Mouse (Mus musculus): ENCODE measurements around the gene Cyp1a1. TPM values are rescaled to one million over a fixed set of nuclear protein-coding genes. Genes with fewer than 3 reads are reported as not detected.
A peak's percentile ranks its signal among the peaks of the same experiment; 100 is the strongest.
"Not testable (repeated sequence)": the region's sequence is repeated elsewhere in the genome, so short reads cannot be mapped to it uniquely, and the experiment has no call there.

Cyp1a1 gene
- polyA plus RNA-seq, 1 experiment from 2014 or later, result 0.08 TPM

DNA sequence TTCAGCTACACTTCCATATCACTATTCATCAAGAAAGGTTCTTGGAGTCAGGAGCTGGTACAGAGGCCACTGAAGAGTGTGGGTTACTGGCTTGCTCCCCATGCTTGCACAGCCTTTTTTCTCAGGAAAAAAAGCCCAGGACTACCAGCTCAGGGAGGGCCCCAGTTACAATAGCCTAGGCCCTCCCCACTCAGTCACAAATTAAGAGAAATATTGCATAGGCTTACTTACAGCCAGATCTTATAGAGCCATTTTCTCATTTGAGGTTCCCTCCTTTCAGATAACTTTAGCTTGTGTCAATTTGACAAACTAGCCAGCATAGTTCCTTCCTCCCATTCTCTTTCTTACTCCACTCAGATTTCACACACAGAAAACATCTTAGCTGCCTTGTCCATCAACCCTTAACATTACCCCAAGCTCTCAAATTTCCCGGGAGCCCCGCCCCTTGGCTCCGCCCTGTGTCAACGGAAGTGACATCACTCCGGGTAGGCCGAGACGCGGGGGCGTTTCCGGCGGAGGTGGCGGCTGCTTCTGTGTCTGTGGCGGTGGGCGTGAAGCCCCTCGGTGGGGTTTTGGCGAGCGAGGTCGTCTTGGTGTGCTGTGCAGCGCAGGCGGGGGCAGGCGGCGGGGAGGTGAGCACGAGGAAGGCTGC, 20.5 kb downstream of the Cyp1a1 start, which contains the start of gene Edc3:
Gene Edc3 (plus strand): TSS at position 473 of the 652 bp plus-strand sequence.
- Histone ChIP-seq H3K9ac (ENCODE audit: low read depth, low read length) (peak within 1 kb of the TSS; percentile 83), H3K36me3 (ENCODE audit: control insufficient read depth, insufficient read depth, low read length) (peaks cover 11% of the 10 kb centered on the region), H3K27ac (ENCODE audit: low read depth, low read length) (peak within 1 kb of the TSS; percentile 86), H3K27me3 (ENCODE audit: control insufficient read depth, insufficient read depth, low read length) (no peaks in the 10 kb centered on the region), H3K4me3 (ENCODE audit: low read length) (peak within 1 kb of the TSS; percentile 76), H3K4me2 (replicated peaks; ENCODE audit: low read depth, low read length) (peak within 1 kb of the TSS; percentile 89), H3K9me3 (ENCODE audit: control insufficient read depth, low read length) (no peaks in the 10 kb centered on the region), H3K4me1 (ENCODE audit: control insufficient read depth, insufficient read depth, low read length) (no peaks in the 10 kb centered on the region)
- peak; percentile 96 for ATAC-seq (ENCODE audit: low FRiP score, low TSS enrichment)
- WGBS, result under 1% methylated on average over 23 of the region's 23 CpGs

- no peaks in the 10 kb centered on the region for H3K4me1 ChIP-seq (ENCODE audit: control insufficient read depth, insufficient read depth, low read length)
- peak overlapping the region; percentile 76 for H3K4me3 ChIP-seq (ENCODE audit: low read length)
- H3K9me3 ChIP-seq (ENCODE audit: control insufficient read depth, low read length), result no peaks in the 10 kb centered on the region
- peak overlapping the region; percentile 83 for H3K9ac ChIP-seq (ENCODE audit: low read depth, low read length)
- peak; percentile 49 for ATAC-seq (ENCODE audit: low FRiP score, low TSS enrichment)
- H3K27me3 ChIP-seq (ENCODE audit: control insufficient read depth, insufficient read depth, low read length), result no peaks in the 10 kb centered on the region
- peak overlapping the region; percentile 89 for H3K4me2 ChIP-seq (replicated peaks; ENCODE audit: low read depth, low read length)
- peaks cover 16% of the 10 kb centered on the region for H3K36me3 ChIP-seq (ENCODE audit: control insufficient read depth, insufficient read depth, low read length)
- 4% methylated on average over 39 of the region's 39 CpGs for WGBS
- H3K27ac ChIP-seq (ENCODE audit: low read depth, low read length), result peak overlapping the region; percentile 86
Measured at GRCm38 (mm10) chr9:57708720-57709274, 21.1 kb downstream of the Cyp1a1 start.

GRCm38 (mm10) chr9:57710214-57710613, 22.5 kb downstream of the Cyp1a1 start:
- peaks cover 30% of the 10 kb centered on the region for H3K36me3 ChIP-seq (ENCODE audit: control insufficient read depth, insufficient read depth, low read length)
- not testable (repeated sequence) for H3K9me3 ChIP-seq (ENCODE audit: control insufficient read depth, low read length); H3K27me3 ChIP-seq (ENCODE audit: control insufficient read depth, insufficient read depth, low read length); H3K9ac ChIP-seq (ENCODE audit: low read depth, low read length); H3K4me3 ChIP-seq (ENCODE audit: low read length); ATAC-seq (ENCODE audit: low FRiP score, low TSS enrichment); H3K4me2 ChIP-seq (replicated peaks; ENCODE audit: low read depth, low read length); H3K27ac ChIP-seq (ENCODE audit: low read depth, low read length); H3K4me1 ChIP-seq (ENCODE audit: control insufficient read depth, insufficient read depth, low read length)
- WGBS, result 91% methylated on average over 5 of the region's 5 CpGs

DNA sequence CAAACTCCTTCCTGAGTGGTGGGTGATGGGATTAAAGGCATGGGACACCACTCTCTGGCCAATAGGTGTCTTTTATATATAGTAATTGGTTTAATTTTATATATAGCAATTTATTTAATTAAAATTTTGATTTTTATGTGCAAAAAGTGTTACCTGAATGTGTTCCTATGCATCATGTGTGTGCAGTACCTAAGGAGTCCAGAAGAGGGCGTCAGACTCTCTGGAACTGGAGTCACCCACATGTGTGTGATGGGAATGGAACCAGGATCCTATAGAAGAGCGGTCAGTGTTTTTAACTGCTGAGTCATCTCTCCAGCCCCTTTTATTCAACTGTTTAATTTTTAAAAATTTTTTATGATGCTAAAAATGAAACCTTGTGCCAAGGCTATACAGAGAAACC, 24.5 kb downstream of the Cyp1a1 start:
- ATAC-seq (ENCODE audit: low FRiP score, low TSS enrichment), result no peak
- Histone ChIP-seq H3K36me3 (ENCODE audit: control insufficient read depth, insufficient read depth, low read length) (peaks cover 47% of the 10 kb centered on the region), H3K9me3 (ENCODE audit: control insufficient read depth, low read length) (no peaks in the 10 kb centered on the region), H3K9ac (ENCODE audit: low read depth, low read length) (no peak overlapping the region), H3K27ac (ENCODE audit: low read depth, low read length) (no peak overlapping the region), H3K4me1 (ENCODE audit: control insufficient read depth, insufficient read depth, low read length) (no peaks in the 10 kb centered on the region), H3K4me3 (ENCODE audit: low read length) (no peak overlapping the region), H3K27me3 (ENCODE audit: control insufficient read depth, insufficient read depth, low read length) (no peaks in the 10 kb centered on the region), H3K4me2 (replicated peaks; ENCODE audit: low read depth, low read length) (no peak overlapping the region)
- 72% methylated on average over 2 of the region's 2 CpGs for WGBS

GRCm38 (mm10) chr9:57718408-57718807, 30.7 kb downstream of the Cyp1a1 start:
- Histone ChIP-seq H3K27me3 (ENCODE audit: control insufficient read depth, insufficient read depth, low read length) (no peaks in the 10 kb centered on the region), H3K9ac (ENCODE audit: low read depth, low read length) (no peak overlapping the region), H3K4me2 (replicated peaks; ENCODE audit: low read depth, low read length) (no peak overlapping the region), H3K4me1 (ENCODE audit: control insufficient read depth, insufficient read depth, low read length) (no peaks in the 10 kb centered on the region), H3K36me3 (ENCODE audit: control insufficient read depth, insufficient read depth, low read length) (peaks cover 71% of the 10 kb centered on the region), H3K4me3 (ENCODE audit: low read length) (no peak overlapping the region), H3K9me3 (ENCODE audit: control insufficient read depth, low read length) (no peaks in the 10 kb centered on the region), H3K27ac (ENCODE audit: low read depth, low read length) (no peak overlapping the region)
- ATAC-seq (ENCODE audit: low FRiP score, low TSS enrichment), result no peak
- WGBS, result 91% methylated on average over 7 of the region's 7 CpGs

- no peak for ATAC-seq (ENCODE audit: low FRiP score, low TSS enrichment)
- Histone ChIP-seq H3K36me3 (ENCODE audit: control insufficient read depth, insufficient read depth, low read length) (peaks cover 57% of the 10 kb centered on the region), H3K27me3 (ENCODE audit: control insufficient read depth, insufficient read depth, low read length) (no peaks in the 10 kb centered on the region), H3K9ac (ENCODE audit: low read depth, low read length) (no peak overlapping the region), H3K27ac (ENCODE audit: low read depth, low read length) (no peak overlapping the region), H3K9me3 (ENCODE audit: control insufficient read depth, low read length) (no peaks in the 10 kb centered on the region), H3K4me1 (ENCODE audit: control insufficient read depth, insufficient read depth, low read length) (no peaks in the 10 kb centered on the region), H3K4me3 (ENCODE audit: low read length) (no peak overlapping the region), H3K4me2 (replicated peaks; ENCODE audit: low read depth, low read length) (no peak overlapping the region)
- 93% methylated on average over 3 of the region's 3 CpGs for WGBS
Measured at GRCm38 (mm10) chr9:57720736-57721135, 33.0 kb downstream of the Cyp1a1 start.

DNA sequence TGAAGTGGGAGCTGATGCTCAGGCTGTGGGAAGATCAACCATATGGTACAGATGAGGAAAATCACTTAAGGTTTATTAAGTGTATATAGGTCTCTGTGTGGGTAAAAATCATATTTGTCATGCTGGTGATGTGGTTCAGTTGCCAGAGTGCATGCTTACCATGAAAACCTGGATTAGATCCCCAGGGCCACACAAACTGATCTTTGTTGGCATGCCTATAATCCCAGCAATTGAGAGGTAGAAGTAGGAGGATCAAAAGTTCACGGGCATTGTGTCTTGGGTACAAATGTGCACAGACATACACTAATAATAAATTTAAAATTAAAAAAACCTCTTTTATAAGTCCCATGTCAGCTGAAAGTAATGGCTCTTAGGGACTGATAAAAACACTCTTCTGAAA, 34.6 kb downstream of the Cyp1a1 start:
- no peaks in the 10 kb centered on the region for H3K4me1 ChIP-seq (ENCODE audit: control insufficient read depth, insufficient read depth, low read length)
- no peak overlapping the region for H3K4me3 ChIP-seq (ENCODE audit: low read length)
- H3K27ac ChIP-seq (ENCODE audit: low read depth, low read length), result no peak overlapping the region
- ATAC-seq (ENCODE audit: low FRiP score, low TSS enrichment), result no peak
- H3K4me2 ChIP-seq (replicated peaks; ENCODE audit: low read depth, low read length), result no peak overlapping the region
- H3K9me3 ChIP-seq (ENCODE audit: control insufficient read depth, low read length), result no peaks in the 10 kb centered on the region
- 86% methylated on average over 1 of the region's 1 CpGs for WGBS
- peaks cover 58% of the 10 kb centered on the region for H3K36me3 ChIP-seq (ENCODE audit: control insufficient read depth, insufficient read depth, low read length)
- no peak overlapping the region for H3K9ac ChIP-seq (ENCODE audit: low read depth, low read length)
- H3K27me3 ChIP-seq (ENCODE audit: control insufficient read depth, insufficient read depth, low read length), result no peaks in the 10 kb centered on the region

- peaks cover 58% of the 10 kb centered on the region for H3K36me3 ChIP-seq (ENCODE audit: control insufficient read depth, insufficient read depth, low read length)
Measured at GRCm38 (mm10) chr9:57723315-57723715, 35.6 kb downstream of the Cyp1a1 start.

GRCm38 (mm10) chr9:57723796-57724195, 36.1 kb downstream of the Cyp1a1 start:
- ATAC-seq (ENCODE audit: low FRiP score, low TSS enrichment), result no peak
- peaks cover 54% of the 10 kb centered on the region for H3K36me3 ChIP-seq (ENCODE audit: control insufficient read depth, insufficient read depth, low read length)
- H3K27me3 ChIP-seq (ENCODE audit: control insufficient read depth, insufficient read depth, low read length), result no peaks in the 10 kb centered on the region
- no peak overlapping the region for H3K4me2 ChIP-seq (replicated peaks; ENCODE audit: low read depth, low read length)
- H3K9me3 ChIP-seq (ENCODE audit: control insufficient read depth, low read length), result no peaks in the 10 kb centered on the region
- H3K27ac ChIP-seq (ENCODE audit: low read depth, low read length), result no peak overlapping the region
- no peak overlapping the region for H3K4me3 ChIP-seq (ENCODE audit: low read length)
- H3K4me1 ChIP-seq (ENCODE audit: control insufficient read depth, insufficient read depth, low read length), result no peaks in the 10 kb centered on the region
- WGBS, result 88% methylated on average over 5 of the region's 5 CpGs
- no peak overlapping the region for H3K9ac ChIP-seq (ENCODE audit: low read depth, low read length)

More at GRCm38 (mm10) chr9:57723315-57723715, 35.6 kb downstream of the Cyp1a1 start:
- no peak overlapping the region for H3K27ac ChIP-seq (ENCODE audit: low read depth, low read length)
- no peaks in the 10 kb centered on the region for H3K4me1 ChIP-seq (ENCODE audit: control insufficient read depth, insufficient read depth, low read length)
- 76% methylated on average over 5 of the region's 5 CpGs for WGBS
- no peak overlapping the region for H3K4me3 ChIP-seq (ENCODE audit: low read length)
- no peak for ATAC-seq (ENCODE audit: low FRiP score, low TSS enrichment)
- no peaks in the 10 kb centered on the region for H3K27me3 ChIP-seq (ENCODE audit: control insufficient read depth, insufficient read depth, low read length)
- no peak overlapping the region for H3K4me2 ChIP-seq (replicated peaks; ENCODE audit: low read depth, low read length)
- no peaks in the 10 kb centered on the region for H3K9me3 ChIP-seq (ENCODE audit: control insufficient read depth, low read length)
- no peak overlapping the region for H3K9ac ChIP-seq (ENCODE audit: low read depth, low read length)

All from kidney, embryonic 14.5 days (tissue).